Mouse (Mus musculus) embryonic fibroblast, embryonic 13.5 days (primary cell): ENCODE data around the gene Brat1.

Source experiments
- CTCF ChIP-seq: IDR thresholded peaks from 2 replicates; pipeline ENCODE4 v1.5.1; 2011; ENCODE audit warnings: mild to moderate bottlenecking, control low read depth, low read length, moderate library complexity, borderline replicate concordance; ENCODE audit not compliant: insufficient read depth
- POLR2A ChIP-seq: IDR thresholded peaks from 2 replicates; pipeline ENCODE4 v1.6.1; 2011; ENCODE audit warnings: low read depth, mild to moderate bottlenecking, control low read depth, low read length, moderate library complexity

DNA sequence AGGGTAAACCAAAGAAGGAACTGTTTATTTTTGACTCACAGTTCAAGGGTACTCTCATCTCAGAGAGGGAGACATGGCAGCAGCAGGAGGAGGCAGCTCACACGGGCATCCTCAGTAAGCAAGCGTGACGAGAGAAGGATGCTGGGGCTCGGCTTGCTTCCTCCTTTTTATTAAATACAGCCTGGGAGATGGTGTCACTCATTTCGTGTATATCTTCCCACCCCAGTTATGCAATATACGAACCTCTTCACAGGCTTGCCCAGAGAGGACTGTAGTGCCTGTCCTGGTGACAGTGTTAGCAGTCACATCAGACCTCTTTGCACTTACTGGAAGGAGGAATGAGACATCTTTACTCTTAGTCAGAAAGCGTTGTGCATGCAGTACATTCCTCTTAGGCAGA lies 16.0 kb downstream of the Brat1 start:
- TF ChIP-seq CTCF (no peak), POLR2A (no peak)
